Mouse (Mus musculus): ENCODE measurements at regions not wholly inside any gene's neighbourhood (a gene's known extent, or its start where the extent isn't known, plus 50 kb on each side); places are given as distances from the start of the nearest gene placed in this dataset.
A peak's percentile ranks its signal among the peaks of the same experiment; 100 is the strongest.
"Not testable (repeated sequence)": the region's sequence is repeated elsewhere in the genome, so short reads cannot be mapped to it uniquely, and the experiment has no call there.

DNA sequence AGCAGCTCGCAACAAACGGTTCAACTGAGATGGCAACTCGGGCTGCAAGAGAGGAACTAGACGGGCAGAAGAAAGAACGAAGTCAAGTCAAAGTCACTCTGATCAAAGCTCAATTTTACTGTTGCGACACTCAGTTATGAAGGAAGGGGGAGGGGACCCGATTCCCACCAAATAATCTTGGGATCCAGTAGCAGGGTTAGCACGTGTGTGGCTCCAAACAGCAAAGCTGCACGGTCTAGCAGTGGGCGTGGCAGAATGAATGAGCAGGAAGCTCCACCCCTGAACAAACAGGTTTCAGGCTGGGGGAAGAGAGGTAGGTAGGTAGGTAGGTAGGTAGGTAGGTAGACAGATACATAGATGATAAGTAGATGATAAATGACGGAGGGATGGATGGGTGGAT lies 136.9 kb upstream of the Hes1 start:
- DNase-seq: not testable (repeated sequence)

- DNase-seq: no peak
Measured at GRCm38 (mm10) chr16:29928291-29928690, 135.9 kb upstream of the Hes1 start.

- DNase-seq: no peak
Measured at GRCm38 (mm10) chr16:29931746-29932351, 132.3 kb upstream of the Hes1 start.

GRCm38 (mm10) chr16:29934649-29935048 lies 129.5 kb upstream of the Hes1 start:
- DNase-seq: no peak

GRCm38 (mm10) chr16:29938700-29939099 lies 125.5 kb upstream of the Hes1 start:
- DNase-seq: no peak

- DNase-seq: no peak
Measured at GRCm38 (mm10) chr16:29939331-29939850, 124.8 kb upstream of the Hes1 start.

DNA sequence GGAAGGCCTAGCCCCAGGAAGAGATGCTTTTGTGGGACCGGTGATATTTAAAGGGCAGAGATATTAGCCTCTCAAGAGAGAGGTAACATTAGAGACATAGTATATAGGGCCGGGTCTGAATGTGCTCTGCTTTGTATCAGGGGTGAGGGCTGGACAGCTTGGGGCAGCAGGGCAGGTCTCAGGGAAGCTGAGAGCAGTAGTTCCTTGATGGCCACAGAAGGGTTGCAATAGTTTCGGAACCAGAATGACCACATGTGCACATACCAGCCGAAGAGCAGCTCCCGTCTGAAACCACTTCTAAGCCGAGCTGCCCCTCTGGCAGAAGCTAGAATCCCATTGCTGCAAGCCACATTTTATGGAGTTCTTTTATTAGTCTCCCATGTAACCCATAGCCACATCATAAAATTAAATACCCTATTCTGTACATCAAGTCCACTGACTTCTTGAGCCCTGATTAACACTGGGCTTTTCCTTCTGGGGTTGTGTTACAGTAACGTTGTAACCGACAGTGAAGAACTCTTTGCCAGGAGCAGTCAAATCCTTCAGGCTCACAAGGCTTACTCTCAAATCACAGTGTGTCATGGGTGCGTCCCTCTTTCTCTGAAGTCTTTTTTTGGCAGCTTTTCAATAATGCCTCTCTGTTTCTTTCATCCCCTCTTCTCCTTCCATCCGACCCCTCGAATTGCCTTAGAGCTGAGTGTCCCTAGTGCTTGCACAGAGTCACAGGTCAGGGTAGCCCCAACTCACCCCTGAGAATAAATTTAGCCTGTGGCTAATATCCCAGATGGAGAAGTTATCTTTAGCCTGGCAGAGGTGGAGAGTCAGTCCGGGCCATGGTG lies 124.1 kb upstream of the Hes1 start:
- DNase-seq: no peak

DNA sequence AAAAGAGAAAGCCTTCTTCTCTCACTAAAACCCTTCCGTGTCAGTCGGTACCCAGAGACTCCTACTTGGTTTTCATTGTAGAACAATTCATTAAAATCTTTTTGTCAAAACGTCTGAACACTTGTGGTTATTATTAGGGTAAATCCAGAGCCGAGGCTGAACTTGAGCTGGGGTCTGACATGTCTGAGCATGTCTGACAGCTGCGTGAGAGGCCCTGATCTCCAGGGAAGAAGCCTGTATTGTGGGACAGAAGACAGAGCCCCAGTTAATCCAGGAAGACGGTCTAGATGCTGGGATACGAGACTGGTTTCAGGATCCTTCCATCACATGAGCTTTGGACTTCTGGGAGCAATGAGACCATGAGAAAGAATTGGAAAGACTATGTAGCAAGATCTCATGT lies 122.1 kb upstream of the Hes1 start:
- no peak for DNase-seq

- DNase-seq: peak; percentile 52
Measured at GRCm38 (mm10) chr16:29943963-29944860, 120.0 kb upstream of the Hes1 start.

DNA sequence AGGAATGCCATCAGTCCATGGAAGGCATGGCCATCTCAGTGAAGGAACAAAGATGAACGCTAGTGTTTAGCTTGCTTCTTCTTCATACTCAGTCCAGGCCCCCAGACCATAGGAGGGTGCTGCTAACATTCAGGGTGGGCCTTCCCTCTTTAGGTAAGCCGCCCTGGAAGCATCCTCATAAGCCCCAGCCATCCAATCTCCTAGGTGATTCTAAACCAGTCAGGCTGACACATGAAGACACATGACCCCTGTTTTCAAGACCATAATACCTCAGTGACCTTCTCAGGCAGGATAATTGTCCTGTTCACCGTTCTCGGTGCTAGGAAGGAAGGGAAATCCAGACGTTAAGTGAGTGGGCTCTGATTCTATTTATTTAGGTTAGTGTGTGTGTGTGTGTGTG lies 119.2 kb upstream of the Hes1 start:
- no peak for DNase-seq

- no peak for DNase-seq
Measured at GRCm38 (mm10) chr16:29945376-29945890, 118.8 kb upstream of the Hes1 start.

GRCm38 (mm10) chr16:29945891-29946598 lies 118.1 kb upstream of the Hes1 start:
- peak; percentile 48 for DNase-seq

GRCm38 (mm10) chr16:29946966-29947365 lies 117.2 kb upstream of the Hes1 start:
- no peak for DNase-seq

- no peak for DNase-seq
Measured at GRCm38 (mm10) chr16:29947670-29948069, 116.5 kb upstream of the Hes1 start.

DNA sequence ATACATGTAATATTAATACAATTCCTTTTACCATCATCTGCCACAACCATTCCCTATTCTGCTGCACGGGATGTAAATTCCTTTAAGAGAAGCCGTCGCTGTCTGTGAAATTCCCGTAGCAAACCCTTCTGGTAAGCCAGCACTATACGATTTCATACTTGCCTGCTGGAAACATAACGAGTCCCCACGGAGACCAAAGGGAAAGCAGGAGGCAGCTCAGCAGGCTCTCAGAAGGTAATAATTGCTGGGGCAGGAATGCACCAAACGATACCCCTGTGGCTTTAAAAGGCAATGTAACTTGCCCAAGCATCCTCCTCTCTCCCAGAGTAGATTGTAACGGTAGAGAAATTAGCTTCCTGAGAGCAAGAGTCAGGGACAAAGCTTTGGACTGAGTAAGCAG lies 114.0 kb upstream of the Hes1 start:
- DNase-seq: peak; percentile 35

DNA sequence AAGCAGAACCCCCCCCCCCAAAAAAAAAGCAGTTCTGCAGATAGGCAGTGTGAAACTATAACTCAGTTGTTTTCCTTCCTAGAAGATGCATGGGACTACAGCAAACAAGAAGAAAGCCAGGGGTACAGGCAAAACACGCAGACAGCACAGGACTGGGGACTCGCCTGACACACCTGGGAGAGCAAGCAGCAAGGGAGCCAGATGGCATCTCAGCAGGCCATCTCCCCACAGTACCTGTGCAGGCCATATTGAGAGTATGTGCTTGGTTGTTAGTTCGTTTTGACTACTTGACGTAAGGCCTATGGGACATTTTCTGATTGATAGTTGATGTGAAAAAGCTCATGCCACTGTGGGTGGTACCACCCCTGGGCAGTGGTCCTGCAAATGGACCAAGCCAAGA lies 113.4 kb upstream of the Hes1 start:
- peak; percentile 76 for DNase-seq

DNA sequence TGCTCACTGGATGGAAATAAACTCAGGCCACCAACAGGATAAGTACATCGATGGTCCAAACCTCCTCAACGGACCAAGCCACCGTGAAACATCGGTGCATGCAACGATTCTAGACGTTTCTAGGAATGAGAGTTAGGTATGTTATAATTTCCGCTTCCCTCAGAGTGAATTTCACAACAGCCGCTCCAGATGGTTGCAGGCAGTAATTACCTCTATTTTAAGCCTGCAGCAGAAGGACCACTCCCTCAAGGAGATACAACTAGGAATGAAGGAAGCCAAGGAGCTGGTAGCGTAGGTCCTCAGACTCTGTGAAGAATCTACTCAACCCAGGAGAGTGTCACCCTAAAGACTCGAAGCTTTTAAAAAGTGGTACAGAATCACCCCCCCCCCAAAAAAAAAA lies 109.5 kb upstream of the Hes1 start:
- no peak for DNase-seq

DNA sequence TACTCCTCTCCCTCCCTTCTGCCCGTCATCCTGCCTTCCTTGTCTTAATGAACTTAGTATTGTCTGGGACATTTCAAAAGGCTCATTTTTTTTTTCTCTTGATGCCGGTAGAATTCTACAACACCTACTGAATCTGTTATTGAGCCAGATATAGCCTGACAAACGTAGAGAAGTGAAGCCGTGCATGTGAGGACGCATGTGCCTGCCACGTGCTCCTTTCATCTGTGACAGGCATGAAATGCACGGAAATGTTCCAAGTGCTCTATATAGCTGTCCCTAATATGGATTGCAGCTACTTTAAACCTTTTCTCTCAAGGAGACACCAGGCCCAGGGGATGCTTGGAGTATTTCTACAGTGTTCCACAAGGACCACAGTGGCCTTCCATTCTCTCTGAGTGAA lies 107.3 kb upstream of the Hes1 start:
- no peak for DNase-seq

- DNase-seq: no peak
Measured at GRCm38 (mm10) chr16:29959939-29960637, 104.1 kb upstream of the Hes1 start.

GRCm38 (mm10) chr16:29963284-29963683 lies 100.9 kb upstream of the Hes1 start:
- DNase-seq: no peak

GRCm38 (mm10) chr16:29964563-29964962 lies 99.6 kb upstream of the Hes1 start:
- DNase-seq: no peak

GRCm38 (mm10) chr16:29968743-29969142 lies 95.4 kb upstream of the Hes1 start:
- no peak for DNase-seq
